Mouse (Mus musculus): ENCODE results near the gene Prrc2b. TPM values are rescaled to one million over a fixed set of nuclear protein-coding genes. Genes with fewer than 3 reads are reported as not detected.

Prrc2b gene
- total RNA-seq, 2 experiments from 2014 or later = 104 to 111 TPM

- no peak for DNase-seq
Measured at GRCm38 (mm10) chr2:32235433-32235832, 84.6 kb downstream of the Prrc2b start.

- DNase-seq = peak; percentile 89
Measured at GRCm38 (mm10) chr2:32235886-32236759, 85.2 kb downstream of the Prrc2b start, which contains the start of gene Pomt1. Pomt1 (plus strand) TSS chr2:32236590.

- DNase-seq = peak; percentile 40
Measured at GRCm38 (mm10) chr2:32236760-32237487, 86.0 kb downstream of the Prrc2b start.

GRCm38 (mm10) chr2:32237571-32237970 lies 86.7 kb downstream of the Prrc2b start:
- no peak for DNase-seq

- no peak for DNase-seq
Measured at GRCm38 (mm10) chr2:32238708-32239435, 88.0 kb downstream of the Prrc2b start.

- no peak for DNase-seq
Measured at GRCm38 (mm10) chr2:32240591-32240990, 89.7 kb downstream of the Prrc2b start.

- DNase-seq = no peak
Measured at GRCm38 (mm10) chr2:32242986-32243385, 92.1 kb downstream of the Prrc2b start.

GRCm38 (mm10) chr2:32246741-32247140 lies 95.9 kb downstream of the Prrc2b start:
- DNase-seq = no peak

- DNase-seq = peak; percentile 53
Measured at GRCm38 (mm10) chr2:32248377-32249361, 97.8 kb downstream of the Prrc2b start.

- DNase-seq = peak; percentile 27
Measured at GRCm38 (mm10) chr2:32251791-32252527, 101.1 kb downstream of the Prrc2b start.

- DNase-seq = no peak
Measured at GRCm38 (mm10) chr2:32252658-32253057, 101.8 kb downstream of the Prrc2b start.

GRCm38 (mm10) chr2:32253352-32253751 lies 102.5 kb downstream of the Prrc2b start:
- DNase-seq = no peak

GRCm38 (mm10) chr2:32254563-32254962 lies 103.7 kb downstream of the Prrc2b start:
- DNase-seq = no peak

- DNase-seq = no peak
Measured at GRCm38 (mm10) chr2:32256273-32256672, 105.4 kb downstream of the Prrc2b start.

- no peak for DNase-seq
Measured at GRCm38 (mm10) chr2:32258887-32259533, 108.1 kb downstream of the Prrc2b start.

- peak; percentile 81 for DNase-seq
Measured at GRCm38 (mm10) chr2:32259657-32260417, 109.0 kb downstream of the Prrc2b start, which contains the start of gene Uck1. Uck1 (minus strand) TSS chr2:32260159.

GRCm38 (mm10) chr2:32260635-32261034 lies 109.8 kb downstream of the Prrc2b start:
- DNase-seq = peak; percentile 34

- DNase-seq = no peak
Measured at GRCm38 (mm10) chr2:32275823-32276222, 124.9 kb downstream of the Prrc2b start.

- DNase-seq = no peak
Measured at GRCm38 (mm10) chr2:32282289-32282688, 131.4 kb downstream of the Prrc2b start.

All from gastrocnemius, postnatal 10 days (tissue).